Mouse (Mus musculus): Measurements from ENCODE around the gene Csf2rb2.

GRCm38 (mm10) chr15:78302718-78303117 is 2.8 kb downstream of the Csf2rb2 start:
- TF ChIP-seq POLR2A (IDR thresholded peaks at IDR 0.05; ENCODE audit: borderline replicate concordance, insufficient read depth, low read length) (no peak), CTCF (IDR thresholded peaks at IDR 0.05; ENCODE audit: borderline replicate concordance, insufficient read depth, low read depth, low read length) (no peak)
